Mouse (Mus musculus) left cerebral cortex, adult 2 months (tissue): ENCODE measurements around the gene Arid1b. TPM values are rescaled to one million over a fixed set of nuclear protein-coding genes. Genes with fewer than 3 reads are reported as not detected.

ENCODE experiments used
- DNase-seq, 2 experiments: peaks; one replicate each; pipeline ENCODE4 v3.0.0; 2021 to 2022; ENCODE audit warnings: low spot score in 2 of 2, mixed read lengths in 1 of 2; ENCODE audit errors: extremely low spot score in 1 of 2
- H3K27ac ChIP-seq: fragments of 200-600 bp; 2 replicates; pipeline ENCODE4 v1.8.1; 2022
- H3K4me3 ChIP-seq: fragments of 200-600 bp; 2 replicates; pipeline ENCODE4 v1.8.1; 2022
- CTCF ChIP-seq: fragments of 200-600 bp; IDR thresholded peaks from 2 replicates; pipeline ENCODE4 v1.8.1; 2022; ENCODE audit warnings: antibody characterized with exemption, mild to moderate bottlenecking, moderate library complexity
- intact Hi-C: fragments of 180-260 bp; cut with DNase I; formaldehyde crosslinking; loops from one replicate; pipeline ENCODE4 v1.15.1; 2025
- total RNA-seq, 2 experiments: library from RNA; stranded (reverse); gene quantifications; 2 replicates each; pipeline ENCODE4 v1.2.3; 2021

The Arid1b gene
- total RNA-seq, 2 experiments from 2014 or later = 81.4 to 86.1 TPM

DNA sequence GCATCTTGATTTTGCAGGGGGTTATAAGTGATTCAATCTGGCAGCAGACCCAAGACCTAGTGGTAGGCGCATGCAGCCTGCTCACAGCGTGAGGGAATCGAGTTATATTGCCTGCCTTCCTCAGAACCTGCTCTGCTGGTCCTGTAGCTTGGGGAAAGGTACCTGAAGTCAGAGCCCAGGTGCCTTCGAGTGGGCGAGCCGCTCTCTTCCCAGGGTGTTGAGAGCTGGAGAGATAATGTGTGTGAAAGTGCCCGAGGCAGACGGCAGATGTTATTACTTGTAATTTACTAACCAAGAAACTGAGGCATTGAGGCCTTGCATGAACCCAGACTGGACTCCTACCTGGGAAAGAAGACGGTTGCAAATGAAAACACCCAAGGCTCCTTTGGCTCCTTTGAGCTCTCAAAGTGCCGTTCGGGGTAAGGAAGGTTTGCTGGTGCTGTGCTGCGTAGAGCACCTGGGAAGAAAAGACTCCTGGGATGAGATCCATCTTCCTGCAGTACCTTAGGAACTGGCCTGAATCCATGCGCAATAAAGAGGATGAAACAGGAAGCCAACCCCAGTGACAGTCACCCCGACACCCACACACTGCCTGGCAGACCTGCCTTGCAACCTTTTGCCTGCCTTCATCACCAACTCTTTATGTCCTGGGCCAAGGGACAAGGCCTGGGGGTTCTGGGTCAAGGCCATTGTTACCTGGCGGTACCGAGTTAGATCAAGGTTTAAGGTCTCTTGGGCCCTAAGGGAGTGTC lies 401.5 kb downstream of the Arid1b start:
- no peak overlapping the region for H3K27ac ChIP-seq
- no peak overlapping the region for H3K4me3 ChIP-seq
- intact Hi-C loops = loop anchor here (5.0 kb wide), 3 partner anchors 63 to 393 kb away; no protein-coding TSS in a partner anchor
- DNase-seq = no peak
- no peak for TF ChIP-seq CTCF

DNA sequence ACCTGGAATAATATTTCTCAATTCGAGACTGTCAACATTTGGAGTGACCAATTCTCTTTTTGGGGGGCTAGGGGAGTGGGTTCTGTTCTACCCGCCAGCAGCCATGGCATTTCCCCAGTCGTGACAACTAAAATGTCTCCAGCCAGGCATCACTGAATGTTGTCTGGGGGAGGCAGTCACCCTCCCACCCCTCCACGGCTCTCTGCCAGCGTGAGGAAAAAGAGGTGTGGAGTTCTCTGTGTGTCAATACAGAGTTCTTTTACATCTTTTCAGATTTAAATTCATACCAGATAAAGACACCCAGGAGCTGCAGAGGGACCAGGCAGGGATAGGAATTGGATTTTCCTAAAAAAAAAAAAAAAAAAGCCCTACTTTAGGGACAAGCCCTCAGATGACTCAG lies 402.1 kb downstream of the Arid1b start:
- intact Hi-C loops = loop anchor here (5.0 kb wide), 3 partner anchors 64 to 394 kb away; no protein-coding TSS in a partner anchor
- DNase-seq = no peak
- H3K4me3 ChIP-seq = no peak overlapping the region
- no peak for TF ChIP-seq CTCF
- H3K27ac ChIP-seq = no peak overlapping the region
